Mouse (Mus musculus): Measurements from ENCODE around the gene Parvb.
"Not testable (repeated sequence)": the region's sequence is repeated elsewhere in the genome, so short reads cannot be mapped to it uniquely, and the experiment has no call there.

The Parvb gene

DNA sequence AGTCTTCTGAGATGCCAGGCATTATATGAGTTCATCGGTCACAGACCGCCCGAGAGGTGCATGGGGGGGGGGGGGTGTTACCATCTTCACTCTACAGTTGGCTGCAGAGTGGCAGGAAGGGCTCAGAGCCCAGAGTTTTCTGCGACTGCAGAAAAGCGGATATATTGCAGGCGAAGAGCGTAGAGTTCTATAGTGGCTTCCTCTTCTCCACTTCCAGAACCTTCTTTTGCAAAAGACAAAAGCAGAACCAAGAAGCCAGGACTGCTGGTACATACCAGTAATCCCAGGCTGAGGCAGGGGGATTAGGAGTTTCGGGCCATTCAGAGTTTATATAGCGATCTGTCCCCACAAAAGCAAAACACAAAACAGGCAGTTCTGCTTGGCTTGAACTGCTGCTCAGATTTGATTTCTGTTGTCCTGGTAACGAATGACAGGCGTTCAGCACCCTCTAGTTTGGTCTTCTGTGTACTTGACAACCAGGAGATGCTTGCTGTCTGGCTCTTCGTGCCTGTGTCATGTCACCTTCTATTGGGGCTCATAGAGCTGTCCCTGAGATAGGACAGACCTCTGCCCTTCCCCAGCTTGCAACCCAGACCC is 24.5 kb downstream of the Parvb start:
- no peak for DNase-seq (ENCODE audit: low spot score in 2 of 2)

DNA sequence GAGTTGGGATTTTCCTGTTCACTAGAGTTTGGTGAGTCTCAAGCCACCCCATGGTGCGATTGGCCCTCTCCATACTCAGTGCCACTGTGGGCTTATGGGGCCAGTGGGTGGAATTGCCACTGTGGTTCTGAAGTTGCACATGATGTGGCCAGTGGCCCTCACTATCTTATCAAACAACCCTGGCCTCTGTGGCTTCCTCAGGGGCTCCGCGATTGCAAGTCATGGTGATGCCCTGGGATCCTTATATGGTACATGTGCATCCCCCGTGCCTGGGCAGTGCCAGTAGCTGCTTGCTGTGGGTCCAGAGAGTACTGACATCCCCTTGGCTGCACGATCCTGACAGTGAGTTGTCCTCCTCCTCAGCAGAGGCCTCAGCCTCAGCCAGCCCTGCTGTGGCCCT is 25.0 kb downstream of the Parvb start:
- DNase-seq (ENCODE audit: low spot score in 2 of 2): no peak

DNA sequence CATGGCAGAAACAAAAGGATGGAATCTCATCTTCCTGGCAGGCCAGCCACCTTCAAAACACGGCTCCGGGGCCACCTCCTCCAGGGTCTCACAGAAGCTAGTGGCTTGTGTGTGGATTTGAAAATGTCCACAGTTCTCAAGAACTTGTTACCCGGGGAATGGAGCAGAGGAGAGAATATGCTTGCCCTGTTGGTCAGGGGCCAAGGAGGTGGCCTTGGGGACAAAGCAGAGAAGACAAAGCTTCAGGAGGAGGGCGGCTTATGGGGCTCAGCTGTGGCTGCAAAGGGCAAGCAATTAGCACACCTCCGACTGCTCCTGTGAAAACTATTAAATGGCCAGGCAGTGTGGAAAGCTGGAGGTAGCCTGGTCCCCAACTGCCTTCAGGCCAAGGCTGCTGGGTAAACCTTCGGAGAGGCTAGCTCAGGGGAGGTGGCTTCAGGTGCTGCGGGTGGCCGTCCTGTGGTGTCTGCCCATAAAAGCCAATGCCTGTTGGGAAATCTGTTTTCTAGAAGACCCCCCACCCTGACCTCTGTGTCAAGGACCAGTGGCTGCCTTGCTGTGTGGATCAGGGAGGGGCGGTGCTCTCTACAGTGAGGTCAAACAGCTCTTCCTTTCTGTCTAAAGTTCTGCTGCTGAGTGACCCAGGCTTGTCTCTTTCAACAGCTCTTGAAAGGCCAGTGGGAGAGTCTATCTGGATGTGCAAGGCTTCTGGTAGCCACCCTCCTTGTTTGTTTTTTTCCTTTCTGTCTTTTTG is 26.9 kb downstream of the Parvb start:
- DNase-seq (ENCODE audit: low spot score in 2 of 2): no peak

DNA sequence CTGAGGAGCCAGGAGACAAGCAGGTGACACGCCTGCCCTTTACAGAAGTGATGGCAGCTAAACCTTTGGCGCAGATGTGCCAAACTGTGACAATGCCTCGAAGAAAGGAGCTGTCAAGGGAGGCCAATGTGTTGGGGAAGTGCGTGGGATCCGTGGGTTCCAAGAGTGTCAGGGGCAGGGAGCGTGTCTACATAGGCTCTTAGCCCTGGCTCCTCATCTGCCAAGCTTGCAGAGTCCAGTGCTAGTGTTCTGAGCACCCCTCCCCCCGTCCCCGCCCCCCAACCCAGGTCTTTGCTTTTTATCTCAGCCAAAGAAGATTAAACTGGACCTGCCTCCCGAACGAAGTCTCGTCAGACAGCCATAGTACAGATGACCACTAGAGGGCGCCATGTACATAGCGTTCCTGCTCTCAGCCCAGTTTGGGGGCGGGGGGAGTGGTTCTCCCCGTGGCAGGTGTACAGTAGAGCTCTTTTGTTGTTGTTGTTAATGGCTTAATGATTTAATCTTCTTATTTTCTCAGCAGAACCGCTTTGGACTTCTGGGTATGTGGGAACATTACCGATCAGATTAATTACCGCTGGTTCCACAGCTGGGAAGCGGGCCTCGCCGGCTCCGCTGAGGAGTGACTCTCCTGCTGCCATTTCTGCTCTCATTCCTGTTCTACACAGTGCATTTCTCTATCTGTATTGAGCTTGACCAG is 28.4 kb downstream of the Parvb start:
- peak; percentile 60 to 73 for DNase-seq (ENCODE audit: low spot score in 2 of 2)

DNA sequence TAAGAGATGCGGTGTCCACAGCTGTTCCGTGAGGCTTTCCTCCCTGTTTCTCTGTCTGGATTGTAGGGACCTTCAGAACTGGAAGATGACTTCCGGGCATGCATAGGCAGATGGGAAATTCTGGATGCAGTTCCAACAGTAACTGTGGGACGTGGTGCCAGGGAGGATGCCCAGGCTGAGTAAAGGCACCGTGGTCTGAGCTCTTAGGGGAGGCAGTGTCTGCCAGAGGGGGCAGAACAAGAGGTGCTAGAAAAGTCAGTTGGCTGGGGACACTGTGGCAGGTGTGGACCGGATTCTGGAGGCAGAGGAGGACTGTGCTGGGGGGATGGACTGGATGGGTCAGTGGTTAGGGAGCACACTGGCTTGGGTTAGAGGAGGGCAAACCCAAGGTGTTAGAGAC is 30.8 kb downstream of the Parvb start:
- no peak for DNase-seq (ENCODE audit: low spot score in 2 of 2)

DNA sequence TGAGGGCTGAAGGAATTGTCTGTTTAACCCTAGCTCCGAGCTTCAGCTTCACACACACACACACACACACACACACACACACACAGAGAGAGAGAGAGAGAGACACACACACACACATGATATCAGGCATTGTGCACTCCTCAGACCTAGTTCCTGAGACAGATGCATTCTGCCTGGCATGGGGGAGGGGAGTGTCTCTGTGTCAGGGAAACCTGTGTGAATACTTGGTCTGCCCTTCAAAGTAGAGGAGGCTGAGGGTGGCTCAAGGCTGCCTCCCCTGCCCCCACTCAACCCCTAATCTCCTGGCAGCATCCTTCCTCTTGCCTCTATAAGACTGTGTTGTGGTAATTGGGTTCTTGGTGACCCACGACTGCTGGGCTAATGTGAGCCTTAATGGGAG is 31.7 kb downstream of the Parvb start:
- DNase-seq (ENCODE audit: low spot score in 2 of 2): no peak

DNA sequence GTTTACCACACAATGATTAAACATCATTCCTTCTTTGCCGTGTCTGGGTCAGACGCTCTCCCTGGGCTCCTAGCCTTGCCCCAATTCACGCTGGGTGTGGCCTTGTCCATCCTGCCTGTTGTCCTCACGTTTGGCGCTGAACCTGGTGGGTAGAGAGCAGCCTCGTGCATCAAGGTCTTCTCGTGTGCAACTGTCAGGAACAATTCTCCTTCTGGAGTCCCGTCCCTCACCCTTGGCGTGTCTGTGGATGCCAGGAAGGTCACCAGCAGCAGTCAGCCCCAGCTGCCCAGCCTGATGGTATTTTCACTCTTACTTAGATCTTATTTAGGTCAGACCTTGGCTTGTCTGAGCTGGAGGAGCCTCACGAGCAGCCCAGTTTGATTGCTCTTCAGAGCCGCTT is 33.3 kb downstream of the Parvb start:
- DNase-seq (ENCODE audit: low spot score in 2 of 2): no peak

DNA sequence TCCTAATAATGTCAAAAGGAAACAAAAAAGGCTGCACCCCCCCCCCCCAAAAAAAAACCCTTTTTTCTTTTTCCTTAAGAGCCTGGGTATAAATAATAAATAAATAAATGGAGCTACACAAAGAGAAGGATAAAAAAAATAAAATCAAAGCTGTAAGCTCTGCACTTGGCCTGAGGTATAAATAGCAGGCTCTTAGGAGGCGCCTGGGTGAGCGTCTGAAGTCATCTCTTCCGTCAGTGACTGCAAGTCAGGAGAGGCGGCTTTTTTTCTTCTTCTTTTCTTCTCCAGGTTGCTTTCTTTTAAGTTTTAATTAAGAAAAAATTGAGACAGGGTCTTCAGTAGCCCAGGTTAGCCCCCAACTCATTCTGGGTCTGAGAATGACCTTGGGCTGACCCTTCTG is 34.4 kb downstream of the Parvb start:
- DNase-seq (ENCODE audit: low spot score in 2 of 2): no peak

DNA sequence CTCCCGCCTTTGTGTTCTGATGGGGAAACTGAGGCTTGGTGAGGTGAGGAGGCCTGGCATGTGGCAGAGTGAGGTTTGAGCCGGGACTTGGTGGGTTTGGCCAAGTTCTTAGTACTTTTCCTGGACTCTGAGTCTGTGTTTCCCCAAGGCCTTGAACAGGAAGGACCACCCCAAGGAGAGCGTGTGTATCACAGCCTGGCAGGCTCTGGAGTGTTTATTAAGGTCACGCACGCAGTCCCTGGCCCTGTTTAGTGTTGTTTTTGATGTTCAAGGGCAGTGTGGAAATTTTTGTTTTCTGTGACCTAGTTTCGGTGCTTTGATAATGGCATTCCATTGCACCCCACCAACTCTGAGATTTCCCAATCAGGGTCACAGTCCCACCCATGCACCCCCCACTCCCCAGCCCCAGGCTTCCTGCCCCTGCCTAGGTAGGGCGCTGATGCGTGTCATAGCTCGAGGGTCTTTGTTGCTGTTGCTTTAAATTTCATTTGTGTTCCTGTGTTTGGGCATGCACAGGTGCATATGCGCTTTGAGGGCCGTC is 35.9 kb downstream of the Parvb start:
- no peak for DNase-seq (ENCODE audit: low spot score in 2 of 2)

DNA sequence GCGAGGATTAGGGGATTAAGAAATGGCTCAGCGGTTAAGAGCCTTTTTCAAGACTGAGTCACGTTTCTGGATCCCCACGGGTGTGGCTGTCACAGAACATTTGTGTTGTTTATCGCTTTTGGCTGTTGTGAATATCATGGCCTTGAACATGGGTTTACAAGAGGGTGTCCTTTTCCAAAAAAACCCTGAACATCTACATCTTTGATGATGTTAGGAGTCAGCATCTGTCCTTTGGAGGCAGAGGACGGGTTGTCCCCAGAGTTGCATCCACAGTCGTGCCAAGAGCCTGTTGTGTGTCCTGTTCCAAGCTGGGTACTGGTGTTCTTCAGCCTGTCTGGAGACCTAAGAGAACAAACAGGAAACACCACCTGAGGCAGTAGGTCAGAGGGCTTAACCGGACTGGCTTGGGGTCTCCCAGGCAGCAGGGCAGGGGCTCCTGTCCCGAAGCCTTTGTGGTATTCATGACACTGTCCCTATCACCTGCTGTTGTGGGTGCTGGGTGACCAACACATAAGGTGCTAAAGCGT is 37.3 kb downstream of the Parvb start:
- no peak for DNase-seq (ENCODE audit: low spot score in 2 of 2)

DNA sequence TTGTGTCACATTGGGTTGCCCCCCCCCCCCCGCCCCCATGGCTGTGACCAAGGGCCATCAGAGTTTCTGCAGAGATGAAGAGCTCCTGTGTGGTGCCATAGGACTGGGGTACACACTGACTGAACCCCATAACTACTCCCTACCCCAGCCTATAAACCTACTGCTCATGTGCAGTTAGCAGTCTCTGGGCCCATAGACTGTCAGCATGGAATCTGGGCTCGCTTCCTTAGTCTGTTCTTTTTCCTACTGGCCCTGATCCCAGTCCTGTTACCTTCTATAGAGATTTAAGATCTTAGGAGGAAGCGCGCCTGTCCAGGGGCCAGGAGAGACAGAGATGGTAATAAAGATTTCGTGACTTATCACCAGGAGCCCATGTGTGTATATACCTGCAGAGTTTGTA is 38.2 kb downstream of the Parvb start:
- no peak for DNase-seq (ENCODE audit: low spot score in 2 of 2)

DNA sequence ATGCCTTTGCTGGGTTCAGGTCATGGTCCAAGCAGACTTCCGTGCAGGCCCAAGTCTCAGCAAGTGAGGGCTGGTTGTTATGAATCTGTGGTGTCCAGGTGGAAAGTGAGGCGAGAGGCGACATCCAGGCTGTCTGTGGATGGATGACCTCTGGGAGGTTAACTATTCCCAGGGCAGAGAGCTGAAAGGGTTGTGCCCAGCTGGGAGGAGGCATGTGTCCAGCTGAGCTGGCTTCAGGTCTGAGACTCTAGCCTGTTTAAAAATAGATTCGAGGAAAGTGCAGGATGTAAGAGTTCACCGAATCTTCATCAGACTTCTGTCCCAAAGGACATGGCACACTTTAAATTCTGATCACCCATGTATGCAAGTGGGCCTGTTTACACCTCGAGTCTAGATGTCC is 38.6 kb downstream of the Parvb start:
- no peak for DNase-seq (ENCODE audit: low spot score in 2 of 2)

DNA sequence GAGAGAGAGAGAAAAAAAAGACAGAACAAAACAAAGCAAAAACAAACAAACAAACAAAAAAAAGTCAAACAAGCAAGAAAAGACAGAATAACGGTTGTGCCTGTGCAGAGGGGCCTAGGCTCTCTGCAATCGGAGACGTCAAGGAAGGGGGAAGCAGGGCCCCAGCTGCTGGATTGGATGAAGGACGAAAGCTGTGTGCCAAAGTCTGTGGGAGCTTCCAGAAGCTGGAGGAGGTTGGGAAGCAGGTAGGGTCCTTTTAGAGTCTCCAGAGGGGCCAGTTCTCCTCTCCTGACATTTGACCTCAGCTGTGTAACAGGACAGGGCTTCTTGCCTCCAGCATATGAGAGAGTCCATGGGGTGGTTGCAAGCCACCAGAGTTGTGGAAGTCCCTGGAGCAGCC is 44.2 kb downstream of the Parvb start:
- DNase-seq (ENCODE audit: low spot score in 2 of 2): no peak

DNA sequence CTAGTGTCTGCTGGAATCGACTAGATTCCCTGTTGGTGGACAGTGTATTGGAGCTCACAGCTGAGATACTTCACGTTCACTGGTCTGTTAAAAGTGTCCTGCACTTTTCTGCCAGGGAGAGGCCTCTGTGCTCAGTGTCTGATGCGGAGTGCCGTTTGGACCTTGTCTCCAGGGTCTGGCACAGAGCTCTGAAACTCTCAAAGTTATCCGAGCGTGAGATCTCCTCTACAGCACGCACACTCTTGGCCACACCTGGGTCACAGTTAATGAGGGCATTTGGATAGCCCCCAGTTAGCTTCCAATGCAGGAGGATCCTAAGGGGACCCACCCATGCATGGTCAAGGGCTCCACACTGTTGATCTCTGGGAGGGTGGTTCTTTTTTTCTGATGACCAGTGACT is 46.2 kb downstream of the Parvb start:
- no peak for DNase-seq (ENCODE audit: low spot score in 2 of 2)

DNA sequence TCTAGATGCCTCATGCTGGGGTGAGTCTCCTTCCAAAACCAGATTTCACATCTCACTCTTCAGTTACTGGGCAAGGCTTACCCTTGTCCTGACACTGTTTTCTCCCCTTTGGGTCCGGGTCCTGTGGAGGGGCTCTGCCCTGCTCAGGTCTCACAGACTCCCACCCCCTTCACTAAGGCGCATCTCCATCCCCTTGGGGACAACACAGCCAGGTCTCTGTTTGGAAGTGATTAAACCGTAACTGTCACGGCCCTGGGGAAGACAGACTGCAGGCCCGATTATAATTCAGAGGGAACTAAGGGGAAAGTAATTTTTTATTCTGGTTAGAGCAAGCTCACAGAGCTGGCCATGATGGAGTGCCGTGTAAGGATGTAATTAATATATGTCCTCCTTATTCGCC is 46.8 kb downstream of the Parvb start:
- no peak for DNase-seq (ENCODE audit: low spot score in 2 of 2)

DNA sequence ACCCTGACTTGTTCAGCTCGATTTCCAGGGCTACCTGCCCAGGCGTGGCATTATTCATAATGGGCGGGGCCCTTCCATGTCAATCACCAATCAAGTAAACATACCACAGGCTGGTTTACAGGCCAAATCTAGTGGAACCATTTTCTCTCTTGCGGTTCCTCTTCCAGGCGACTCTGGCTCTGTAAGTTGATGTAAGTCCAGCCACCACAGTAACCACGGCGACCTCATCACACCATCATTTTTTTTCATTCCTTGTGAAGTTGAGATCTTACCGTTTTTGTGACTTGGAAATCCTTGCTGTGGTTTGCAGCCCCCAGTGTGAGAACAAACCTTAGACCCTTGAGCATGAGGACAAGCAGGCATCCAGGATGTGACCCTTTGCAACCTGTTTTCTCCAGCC is 48.5 kb downstream of the Parvb start:
- DNase-seq (ENCODE audit: low spot score in 2 of 2): no peak

DNA sequence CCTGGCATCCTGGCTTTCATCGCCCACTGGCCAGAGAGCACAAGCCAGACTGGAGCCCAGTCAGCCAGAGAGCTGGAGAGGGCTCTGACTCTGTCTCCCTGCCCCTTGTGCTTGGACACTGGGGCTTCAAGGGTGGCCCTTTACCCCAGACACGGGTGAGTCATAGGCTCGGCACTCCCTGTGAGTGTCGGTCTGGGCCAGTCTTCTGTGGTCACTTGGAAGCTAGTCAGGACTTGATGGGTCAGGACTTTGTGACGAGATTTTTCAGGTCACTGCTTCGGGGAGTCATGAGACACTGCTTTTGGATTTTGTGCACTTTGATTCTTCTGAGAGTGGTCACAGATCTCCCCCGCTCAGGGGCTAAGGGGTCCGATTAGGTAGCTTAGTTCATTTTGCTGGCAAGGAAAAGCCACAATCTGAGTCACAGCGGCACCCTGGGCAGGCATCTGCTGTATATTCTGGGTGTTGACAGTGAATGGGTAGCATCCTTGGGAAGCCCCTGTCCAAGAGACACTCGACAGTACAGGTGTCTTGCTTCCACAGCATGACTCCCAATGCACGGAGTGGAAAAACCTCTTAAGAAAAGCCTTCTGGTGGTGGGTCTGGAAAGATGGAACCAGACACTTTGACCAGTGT is 49.0 kb downstream of the Parvb start:
- DNase-seq (ENCODE audit: low spot score in 2 of 2): no peak

DNA sequence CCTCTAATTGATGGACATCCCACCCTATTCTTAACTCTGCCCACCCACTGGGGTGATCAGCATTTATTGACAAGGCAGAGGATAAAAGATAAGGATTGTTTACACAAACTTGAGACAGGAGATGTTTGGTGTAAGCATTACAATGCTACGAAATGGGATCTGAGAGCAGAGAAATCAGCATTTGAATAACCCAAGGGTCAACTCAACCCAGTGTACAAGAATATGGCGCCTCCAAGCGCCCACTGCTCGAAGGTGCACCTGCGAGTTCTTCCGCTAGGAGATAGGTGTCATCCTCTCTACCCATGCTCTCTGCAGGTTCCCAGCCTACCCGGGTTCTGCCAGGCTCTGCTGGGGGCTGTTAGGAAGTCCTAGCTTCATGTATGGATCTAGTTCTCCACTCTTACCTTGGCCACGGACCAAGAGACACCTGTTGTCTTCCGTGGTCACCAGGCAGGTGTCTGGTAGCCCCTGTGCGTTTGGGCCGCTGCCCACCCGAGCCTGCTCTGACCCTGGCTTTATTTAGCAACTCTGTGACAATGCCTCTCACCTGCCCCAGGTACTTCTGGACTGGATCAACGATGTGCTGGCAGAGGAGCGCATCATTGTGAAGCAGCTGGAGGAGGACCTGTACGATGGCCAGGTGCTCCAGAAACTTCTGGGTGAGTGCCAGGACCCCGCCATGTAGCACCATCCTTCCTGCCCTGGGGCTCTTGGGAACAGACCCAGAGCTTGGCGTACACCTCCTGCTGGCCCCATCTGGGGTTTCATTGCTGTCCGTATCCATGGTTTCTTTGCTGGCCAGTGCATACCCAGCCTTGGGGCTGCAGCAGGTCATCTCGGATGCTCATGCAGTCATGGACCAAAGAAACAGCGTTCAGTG is 50.6 kb downstream of the Parvb start:
- no peak for DNase-seq (ENCODE audit: low spot score in 2 of 2)

DNA sequence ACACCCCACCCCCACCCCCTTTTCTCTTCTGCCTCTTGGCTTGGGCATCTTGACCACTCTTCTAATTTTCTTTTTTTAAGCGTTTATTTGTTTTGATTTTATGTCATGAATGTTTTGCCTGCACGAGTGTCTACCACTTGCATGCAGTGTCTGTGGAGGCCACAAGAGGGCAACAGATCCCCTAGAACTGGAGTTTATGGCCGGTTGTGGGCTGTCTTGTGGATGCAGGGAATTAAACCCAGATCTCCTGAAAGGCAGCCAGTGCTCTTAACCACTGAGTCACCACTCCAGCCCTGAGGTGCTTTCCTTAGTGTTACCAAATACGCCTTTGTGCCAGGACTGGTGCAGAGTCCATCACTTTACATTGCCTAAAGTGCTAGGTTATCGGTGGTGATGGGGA is 52.2 kb downstream of the Parvb start:
- DNase-seq (ENCODE audit: low spot score in 2 of 2): no peak

DNA sequence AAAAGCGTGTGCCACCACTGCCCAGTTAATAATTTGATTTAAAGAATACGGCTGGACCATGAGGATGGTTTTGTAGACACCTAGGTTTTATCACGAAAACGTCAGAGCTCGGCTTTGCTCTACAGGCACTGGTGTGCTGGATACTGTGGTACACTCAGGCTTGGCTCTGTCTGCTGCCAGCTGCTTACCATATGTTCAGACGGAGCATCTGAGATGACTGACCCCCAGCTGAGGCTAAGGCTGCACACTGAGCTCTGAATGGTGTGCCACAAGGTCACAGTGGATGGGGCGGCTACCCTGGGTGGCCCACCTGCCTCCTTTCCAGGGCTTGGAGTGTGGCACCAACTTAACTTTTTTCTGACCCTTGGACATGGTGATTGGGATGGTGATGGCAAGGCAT is 53.6 kb downstream of the Parvb start:
- DNase-seq (ENCODE audit: low spot score in 2 of 2): no peak

DNA sequence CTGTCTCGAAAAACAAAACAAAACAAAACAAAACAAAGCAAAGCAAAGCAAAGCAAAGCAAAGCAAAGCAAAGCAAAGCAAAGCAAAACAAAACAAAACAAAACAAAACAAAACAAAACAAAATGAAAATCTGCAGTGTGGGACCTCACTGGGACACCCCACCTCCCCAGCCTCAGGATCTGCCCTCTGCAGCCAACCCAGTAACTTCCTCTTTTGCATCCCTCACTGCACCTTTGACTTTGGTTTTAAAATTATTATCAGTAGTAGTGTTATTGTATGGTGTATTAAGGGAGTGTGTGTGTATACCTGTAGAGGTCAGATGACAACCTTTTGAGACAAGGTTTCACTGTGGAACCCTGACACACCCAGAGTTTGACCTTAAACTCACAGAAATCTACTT is 57.1 kb downstream of the Parvb start:
- DNase-seq (ENCODE audit: low spot score in 2 of 2): not testable (repeated sequence)

All from frontal cortex, postnatal 25 days (tissue).